Mouse (Mus musculus) neural tube, embryonic 11.5 days (tissue): Measurements from ENCODE around the gene Acer3. TPM values are rescaled to one million over a fixed set of nuclear protein-coding genes. Genes with fewer than 3 reads are reported as not detected.

ENCODE experiments used
- ATAC-seq: fragments of 200-750 bp; cut with Nextera tagmentation; 2 replicates; pipeline ENCODE4 v1.8.0; 2017; ENCODE audit warnings: moderate number of reproducible peaks, mild to moderate bottlenecking, moderate TSS enrichment, moderate library complexity; ENCODE audit not compliant: insufficient read depth, low FRiP score, low TSS enrichment
- DNase-seq: peaks from one replicate; pipeline ENCODE4 v3.0.0-alpha.2; 2015; ENCODE audit warnings: low spot score
- H3K27ac ChIP-seq: fragments of 300-500 bp; sonication (generic); 2 replicates; pipeline ENCODE4 v1.5.1; 2014; ENCODE audit warnings: low read depth, mild to moderate bottlenecking, low read length
- H3K27me3 ChIP-seq: fragments of 300-500 bp; sonication (generic); 2 replicates; pipeline ENCODE4 v1.6.1; 2014; ENCODE audit warnings: mild to moderate bottlenecking, low read length, mixed read lengths; ENCODE audit not compliant: control insufficient read depth, insufficient read depth
- H3K36me3 ChIP-seq: fragments of 300-500 bp; sonication (generic); 2 replicates; pipeline ENCODE4 v1.6.1; 2014; ENCODE audit warnings: mild to moderate bottlenecking, low read length, moderate library complexity, mixed read lengths; ENCODE audit not compliant: control insufficient read depth, insufficient read depth
- H3K4me1 ChIP-seq: fragments of 300-500 bp; sonication (generic); 2 replicates; pipeline ENCODE4 v1.6.1; 2014; ENCODE audit warnings: low read length, mixed read lengths; ENCODE audit not compliant: control insufficient read depth, insufficient read depth
- H3K4me2 ChIP-seq: fragments of 300-500 bp; sonication (generic); 2 replicates; pipeline ENCODE4 v1.6.1; 2014; ENCODE audit warnings: low read depth, mild to moderate bottlenecking, moderate library complexity
- H3K4me3 ChIP-seq: fragments of 300-500 bp; sonication (generic); 2 replicates; pipeline ENCODE4 v1.5.1; 2014; ENCODE audit warnings: low read depth, low read length
- H3K9ac ChIP-seq: fragments of 300-500 bp; sonication (generic); 2 replicates; pipeline ENCODE4 v1.6.1; 2014; ENCODE audit warnings: mild to moderate bottlenecking, low read length
- H3K9me3 ChIP-seq: fragments of 300-500 bp; sonication (generic); 2 replicates; pipeline ENCODE4 v1.6.1; 2016; ENCODE audit warnings: low read length; ENCODE audit not compliant: control insufficient read depth
- WGBS: fragments of 180-500 bp; shearing (Covaris S2); extraction: QIAGEN DNeasy Blood & Tissue Kit; methylation state at CpG from one replicate; pipeline ENCODE4 v1.1.7; 2014; 5-methylcytosine and 5-hydroxymethylcytosine counted together
- polyA plus RNA-seq: library from polyadenylated mRNA; unstranded; fragments of >200 nt; fragmentation: Nextera tagmentation; extraction: Ambion mirVana; gene quantifications from 2 replicates; pipeline ENCODE4 v1.2.1, GENCODE M21; 2014

Acer3 gene
- polyA plus RNA-seq, 1 experiment from 2014 or later = 20.0 TPM

DNA sequence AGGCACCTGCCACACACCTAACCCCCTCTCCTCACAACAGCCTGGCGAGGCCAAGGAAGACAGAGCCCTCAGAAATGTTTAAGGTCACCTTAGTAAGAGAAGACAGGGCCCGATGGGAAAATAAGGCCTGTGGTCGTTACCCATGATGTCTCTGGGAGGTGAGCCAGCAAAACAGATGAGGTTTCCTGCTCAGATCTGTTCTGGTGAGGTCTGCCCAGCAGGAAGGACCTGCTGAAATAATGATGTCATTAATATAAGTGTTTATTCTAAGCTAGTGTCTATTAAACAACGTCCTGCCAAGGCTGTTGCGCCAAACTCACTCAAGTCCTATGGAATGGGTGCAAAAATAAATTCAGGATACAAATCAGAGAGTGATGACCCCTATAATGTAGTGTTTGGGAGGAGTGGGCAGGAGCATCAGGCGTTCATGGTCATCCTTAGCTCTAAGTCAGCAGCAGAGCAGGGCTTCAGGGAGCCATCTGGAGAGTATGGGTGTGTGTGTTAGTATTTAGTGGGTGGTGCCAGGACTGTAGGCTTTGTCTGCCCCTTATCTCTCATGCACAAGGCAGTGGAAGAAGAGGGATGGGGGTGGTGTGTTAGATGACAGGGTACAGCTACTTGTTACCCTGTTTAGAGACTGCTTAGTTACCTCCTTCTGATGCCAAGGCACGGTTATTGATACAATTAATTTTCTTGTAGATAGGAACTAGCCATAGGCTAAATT is 8.8 kb upstream of the Acer3 start:
- Histone ChIP-seq H3K9ac (no peak overlapping the region), H3K27ac (no peak overlapping the region), H3K27me3 (no peaks in the 10 kb centered on the region), H3K4me2 (no peak overlapping the region), H3K4me3 (no peak overlapping the region), H3K9me3 (no peaks in the 10 kb centered on the region), H3K36me3 (no peaks in the 10 kb centered on the region), H3K4me1 (no peaks in the 10 kb centered on the region)
- WGBS = 81% methylated on average over 7 of the region's 7 CpGs
- no peak for ATAC-seq
- no peak for DNase-seq

DNA sequence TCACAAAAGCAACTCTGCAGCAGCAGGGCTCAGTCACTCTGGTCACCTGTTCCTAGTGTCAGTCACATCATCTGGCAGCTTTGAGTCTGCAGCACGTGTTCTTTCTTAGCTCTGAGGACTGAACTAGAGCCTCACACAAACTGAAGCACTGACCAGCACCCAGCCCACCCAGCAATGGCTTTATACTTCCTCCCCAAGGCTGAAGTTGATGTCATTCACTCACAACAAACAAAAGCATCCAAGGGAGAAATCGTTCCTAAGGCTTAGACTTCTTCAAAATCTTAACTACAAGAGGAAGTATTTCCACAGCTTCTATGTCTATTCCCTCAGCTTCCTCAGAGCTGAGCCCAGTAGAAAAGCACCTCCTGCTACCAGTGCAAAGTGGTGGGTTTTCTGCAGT is 7.3 kb upstream of the Acer3 start:
- ATAC-seq (no peak), DNase-seq (no peak)
- H3K27me3 ChIP-seq = no peaks in the 10 kb centered on the region
- no peak overlapping the region for H3K27ac ChIP-seq
- H3K9me3 ChIP-seq = no peaks in the 10 kb centered on the region
- H3K4me3 ChIP-seq = no peak overlapping the region
- no peaks in the 10 kb centered on the region for H3K36me3 ChIP-seq
- H3K4me2 ChIP-seq = no peak overlapping the region
- H3K9ac ChIP-seq = no peak overlapping the region
- WGBS = 69% methylated on average over 2 of the region's 2 CpGs
- no peaks in the 10 kb centered on the region for H3K4me1 ChIP-seq

DNA sequence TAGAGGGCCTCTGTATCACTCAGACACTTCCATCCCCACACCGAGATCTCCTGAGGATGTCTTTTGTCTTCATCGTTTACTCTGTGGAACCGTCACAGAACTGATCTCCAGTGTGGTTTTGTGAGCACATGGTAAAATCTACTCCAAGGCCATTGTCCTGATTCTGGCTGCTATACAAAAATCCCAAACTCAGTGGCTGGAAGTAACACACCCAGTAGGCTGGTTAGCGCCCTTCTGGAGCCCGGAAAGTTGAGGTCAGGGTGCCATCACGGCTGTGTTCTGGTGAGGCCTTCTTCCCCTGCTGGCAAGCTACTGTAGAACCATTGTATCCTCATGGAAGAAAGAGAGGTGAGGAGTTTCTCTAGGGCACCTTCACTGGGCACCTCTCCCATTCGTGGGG is 5.0 kb upstream of the Acer3 start:
- no peak for ATAC-seq
- H3K4me1 ChIP-seq = no peaks in the 10 kb centered on the region
- no peaks in the 10 kb centered on the region for H3K27me3 ChIP-seq
- H3K36me3 ChIP-seq = no peaks in the 10 kb centered on the region
- no peaks in the 10 kb centered on the region for H3K9me3 ChIP-seq
- 88% methylated on average over 7 of the region's 7 CpGs for WGBS
- H3K4me3 ChIP-seq = no peak overlapping the region
- no peak overlapping the region for H3K27ac ChIP-seq
- DNase-seq = no peak
- no peak overlapping the region for H3K4me2 ChIP-seq
- H3K9ac ChIP-seq = no peak overlapping the region

DNA sequence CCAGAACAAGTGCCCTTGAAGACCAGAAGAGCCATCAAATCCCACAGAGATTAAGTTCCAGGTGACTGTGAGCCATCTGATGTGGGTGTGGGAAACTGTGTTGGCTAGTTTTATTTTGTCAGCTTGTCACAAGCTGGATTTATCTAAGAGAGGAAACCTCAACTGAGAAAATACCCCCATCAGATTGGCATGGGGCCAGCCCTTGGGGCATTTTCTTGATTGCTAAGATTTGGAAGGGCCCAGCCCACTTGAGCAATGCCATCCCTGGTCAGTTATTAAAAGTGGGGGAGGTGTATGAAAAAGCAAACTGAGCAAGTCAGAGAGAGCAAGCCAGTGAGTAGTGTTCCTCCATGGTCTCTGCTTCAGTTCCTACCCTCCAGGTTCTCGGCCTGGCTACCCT is 3.2 kb upstream of the Acer3 start:
- Histone ChIP-seq H3K27ac (no peak overlapping the region), H3K4me1 (no peaks in the 10 kb centered on the region), H3K9me3 (no peaks in the 10 kb centered on the region), H3K4me2 (no peak overlapping the region), H3K4me3 (no peak overlapping the region), H3K9ac (no peak overlapping the region), H3K27me3 (no peaks in the 10 kb centered on the region), H3K36me3 (no peaks in the 10 kb centered on the region)
- ATAC-seq (no peak), DNase-seq (no peak)
- WGBS = 81% methylated on average over 1 of the region's 1 CpGs

DNA sequence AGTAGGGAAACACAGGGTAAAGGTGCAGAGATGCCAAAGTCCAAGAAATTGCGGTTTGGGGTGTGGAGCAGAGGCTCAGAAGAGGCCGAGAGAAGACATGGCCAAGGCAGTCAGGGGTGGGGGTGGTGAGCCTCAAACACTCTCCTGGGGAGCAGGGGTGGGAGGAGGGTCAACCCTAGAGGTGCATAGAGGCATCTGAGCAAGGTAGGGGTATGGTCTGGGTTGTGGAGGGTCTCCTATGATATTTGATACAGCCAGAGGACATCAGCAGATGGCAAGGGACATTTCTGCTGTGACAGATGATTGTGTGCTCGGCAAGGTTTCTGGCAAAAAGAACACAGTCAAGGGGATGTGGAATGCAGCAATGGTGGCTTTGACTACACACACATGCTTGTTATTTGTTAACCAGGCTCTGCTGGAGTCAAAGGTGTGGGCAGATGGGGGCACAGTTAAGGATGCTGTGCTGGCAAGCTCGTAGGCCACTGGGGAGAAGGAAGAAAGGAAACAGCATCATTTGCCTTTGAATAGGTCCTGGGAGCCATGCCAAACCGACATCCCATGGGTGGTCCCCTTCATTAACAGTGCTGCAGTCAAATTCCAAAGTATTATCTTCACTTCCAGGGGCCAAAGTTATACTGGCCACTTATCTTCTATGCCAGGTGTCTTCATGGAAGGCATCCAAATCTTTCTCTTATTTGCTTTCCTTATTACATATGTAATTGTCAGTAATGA is 2.4 kb upstream of the Acer3 start:
- Histone ChIP-seq H3K4me3 (no peak overlapping the region), H3K27ac (no peak overlapping the region), H3K36me3 (no peaks in the 10 kb centered on the region), H3K4me1 (no peaks in the 10 kb centered on the region), H3K9ac (no peak overlapping the region), H3K4me2 (no peak overlapping the region), H3K27me3 (no peaks in the 10 kb centered on the region), H3K9me3 (no peaks in the 10 kb centered on the region)
- no peak for ATAC-seq
- 34% methylated on average over 5 of the region's 5 CpGs for WGBS
- DNase-seq = no peak

DNA sequence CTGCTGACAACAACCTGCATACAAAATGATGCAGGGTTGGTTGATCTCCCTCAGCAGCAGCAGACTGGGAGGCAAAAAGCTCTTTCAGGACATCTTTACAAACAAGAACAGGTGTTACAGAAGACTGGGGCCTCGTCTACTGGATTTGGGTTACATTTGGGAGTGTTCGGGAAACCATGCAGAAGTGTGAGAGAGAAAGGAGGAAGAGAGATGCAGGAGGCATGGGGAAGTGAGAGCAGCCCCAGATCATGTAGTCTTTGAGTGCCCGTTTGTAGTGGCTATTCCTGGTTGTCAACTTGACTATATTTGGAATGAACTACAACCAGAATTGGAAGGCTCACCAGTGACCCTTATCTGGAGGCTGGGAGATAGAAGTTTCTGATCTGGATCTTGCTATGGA is 1.4 kb upstream of the Acer3 start:
- WGBS = 83% methylated on average over 3 of the region's 3 CpGs
- Histone ChIP-seq H3K36me3 (no peaks in the 10 kb centered on the region), H3K4me1 (no peaks in the 10 kb centered on the region), H3K27ac (no peak overlapping the region), H3K4me3 (no peak overlapping the region), H3K4me2 (no peak overlapping the region), H3K9ac (no peak overlapping the region), H3K9me3 (no peaks in the 10 kb centered on the region), H3K27me3 (no peaks in the 10 kb centered on the region)
- DNase-seq = no peak
- no peak for ATAC-seq

DNA sequence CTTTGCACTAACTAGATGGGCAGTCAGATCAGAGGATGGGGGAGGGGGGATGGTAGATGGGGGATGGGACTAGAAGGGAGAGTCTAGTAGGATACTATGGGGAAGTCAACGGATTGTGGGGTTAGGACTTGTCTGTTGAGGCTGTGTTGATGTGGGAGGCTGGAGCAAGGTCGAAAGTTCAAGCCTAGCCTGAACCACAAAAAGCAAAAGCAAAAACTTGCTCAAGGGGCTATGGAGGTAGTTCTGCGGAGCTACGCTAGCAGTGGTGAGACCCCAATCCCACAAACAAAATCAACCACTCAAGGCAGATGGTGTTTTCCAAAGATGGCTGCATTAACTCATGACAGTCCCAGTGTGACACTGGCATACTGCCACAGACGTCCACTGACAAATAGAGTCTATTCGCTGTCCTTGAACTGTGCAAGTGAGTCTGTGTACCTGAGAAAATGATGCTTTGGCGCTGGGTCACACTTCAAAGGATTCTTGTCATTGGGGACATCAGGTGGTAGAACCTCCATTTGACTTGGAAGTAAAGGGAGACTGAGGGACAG is 927 bp downstream of the Acer3 start:
- Histone ChIP-seq H3K36me3 (no peaks in the 10 kb centered on the region), H3K27me3 (no peaks in the 10 kb centered on the region), H3K9me3 (no peaks in the 10 kb centered on the region), H3K4me1 (no peaks in the 10 kb centered on the region), H3K4me2 (no peak overlapping the region), H3K27ac (no peak overlapping the region), H3K4me3 (no peak overlapping the region), H3K9ac (no peak overlapping the region)
- 86% methylated on average over 7 of the region's 7 CpGs for WGBS
- ATAC-seq = no peak
- no peak for DNase-seq

DNA sequence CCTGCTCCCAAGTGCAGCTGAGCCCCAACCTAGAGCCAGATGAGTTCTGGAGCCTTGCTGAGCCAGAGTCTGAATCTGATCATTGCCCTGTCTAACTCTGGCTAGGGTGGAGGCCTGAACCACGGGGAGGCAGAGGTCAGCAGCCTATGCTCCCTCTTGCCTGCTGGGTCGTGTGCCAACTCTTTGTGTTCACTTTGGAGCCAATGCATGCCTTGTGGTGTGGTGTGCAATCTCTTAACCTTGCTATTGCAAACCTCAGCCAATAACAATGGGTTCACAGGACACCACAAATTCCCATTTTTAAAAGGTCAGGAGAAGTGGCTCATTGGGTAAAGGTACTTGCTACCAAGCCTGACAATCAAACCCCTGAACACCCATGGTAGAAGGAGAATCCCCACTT is 4.4 kb downstream of the Acer3 start:
- Histone ChIP-seq H3K4me1 (no peaks in the 10 kb centered on the region), H3K27ac (no peak overlapping the region), H3K9me3 (no peaks in the 10 kb centered on the region), H3K4me2 (no peak overlapping the region), H3K36me3 (no peaks in the 10 kb centered on the region), H3K4me3 (no peak overlapping the region), H3K27me3 (no peaks in the 10 kb centered on the region), H3K9ac (no peak overlapping the region)
- ATAC-seq = no peak
- 41% methylated on average over 2 of the region's 2 CpGs for WGBS
- DNase-seq = no peak

DNA sequence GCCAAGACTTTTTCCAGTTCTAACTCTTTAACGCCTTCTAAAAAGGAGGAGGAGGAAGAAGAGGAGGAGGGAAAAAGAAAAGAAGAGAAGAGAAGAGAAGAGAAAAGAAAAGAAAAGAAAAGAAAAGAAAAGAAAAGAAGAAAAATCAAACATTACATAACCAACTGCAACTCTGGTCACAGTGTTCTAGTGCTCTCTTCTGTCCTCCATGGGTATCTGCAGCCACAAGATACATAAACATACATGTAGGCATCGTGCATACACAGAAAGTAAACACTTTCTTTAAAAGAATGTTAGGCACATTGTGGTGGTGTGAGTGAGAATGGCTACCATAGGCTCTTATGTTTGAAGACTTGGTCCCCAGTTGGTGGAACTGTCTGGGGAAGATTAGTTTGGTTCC is 5.9 kb downstream of the Acer3 start:
- Histone ChIP-seq H3K27me3 (no peaks in the 10 kb centered on the region), H3K4me1 (no peaks in the 10 kb centered on the region), H3K27ac (no peak overlapping the region), H3K4me3 (no peak overlapping the region), H3K9ac (no peak overlapping the region), H3K36me3 (no peaks in the 10 kb centered on the region), H3K9me3 (no peaks in the 10 kb centered on the region), H3K4me2 (no peak overlapping the region)
- ATAC-seq = no peak
- DNase-seq = no peak
- 91% methylated on average over 2 of the region's 2 CpGs for WGBS
